Mouse (Mus musculus) MEL (cell line): Measurements from ENCODE around the gene Ston2. TPM values are rescaled to one million over a fixed set of nuclear protein-coding genes. Genes with fewer than 3 reads are reported as not detected.
"Not testable (repeated sequence)": the region's sequence is repeated elsewhere in the genome, so short reads cannot be mapped to it uniquely, and the experiment has no call there.

ENCODE experiments used
- DNase-seq: peaks from one replicate; pipeline ENCODE4 v3.0.0; 2011; ENCODE audit warnings: low read depth, low spot score
- H3K27ac ChIP-seq: 2 replicates; pipeline ENCODE4 v1.5.1; 2012; ENCODE audit warnings: low read depth, mild to moderate bottlenecking, control low read depth, low read length, moderate library complexity; ENCODE audit not compliant: control insufficient read depth
- H3K27me3 ChIP-seq, 2 experiments: fragments of 150-350 bp in 1 of 2; sonication (generic) in 1 of 2; 2 replicates each; pipeline ENCODE4 v1.6.1; 2012; ENCODE audit warnings: low read length in 2 of 2, mild to moderate bottlenecking in 2 of 2, improper control_type of control experiment in 1 of 2, moderate library complexity in 1 of 2; ENCODE audit not compliant: insufficient read depth in 2 of 2, control insufficient read depth in 1 of 2
- H3K36me3 ChIP-seq, 2 experiments: 2 replicates each; pipeline ENCODE4 v1.6.1; 2012 to 2014; ENCODE audit warnings: low read length in 2 of 2, improper control_type of control experiment in 1 of 2, inconsistent platforms in 1 of 2, mild to moderate bottlenecking in 1 of 2; ENCODE audit not compliant: insufficient read depth in 2 of 2, control insufficient read depth in 1 of 2
- H3K4me1 ChIP-seq, 2 experiments: fragments of 150-350 bp in 1 of 2; sonication (generic) in 1 of 2; 2 replicates each; pipeline ENCODE4 v1.6.1; 2012; ENCODE audit warnings: low read length in 2 of 2, improper control_type of control experiment in 1 of 2, mild to moderate bottlenecking in 1 of 2; ENCODE audit not compliant: insufficient read depth in 2 of 2, control insufficient read depth in 1 of 2
- H3K4me3 ChIP-seq, 2 experiments: fragments of 150-350 bp in 1 of 2; sonication (generic) in 1 of 2; 2 replicates each; pipeline ENCODE4 v1.5.1; 2012; ENCODE audit warnings: low read depth in 2 of 2, low read length in 2 of 2, mild to moderate bottlenecking in 2 of 2, moderate library complexity in 2 of 2, control low read depth in 1 of 2, improper control_type of control experiment in 1 of 2; ENCODE audit not compliant: control insufficient read depth in 1 of 2, insufficient read depth in 1 of 2
- H3K79me2 ChIP-seq: 2 replicates; pipeline ENCODE4 v1.6.1; 2012; ENCODE audit warnings: mild to moderate bottlenecking, low read length, moderate library complexity; ENCODE audit not compliant: control insufficient read depth, poor library complexity, insufficient read depth
- H3K9ac ChIP-seq: 2 replicates; pipeline ENCODE4 v1.6.1; 2012; ENCODE audit warnings: low read depth, mild to moderate bottlenecking, control low read depth, low read length, moderate library complexity; ENCODE audit not compliant: control insufficient read depth, poor library complexity, severe bottlenecking
- H3K9me3 ChIP-seq: fragments of 150-350 bp; sonication (generic); replicated peaks from 2 replicates; pipeline ENCODE4 v1.6.1; 2012; ENCODE audit warnings: mild to moderate bottlenecking, low read length, improper control_type of control experiment, moderate library complexity; ENCODE audit not compliant: insufficient read depth
- E2F4 ChIP-seq: IDR thresholded peaks from 2 replicates; pipeline ENCODE4 v1.6.1; 2011; ENCODE audit warnings: low read depth, low read length, improper control_type of control experiment, borderline replicate concordance
- ETS1 ChIP-seq: IDR thresholded peaks from 2 replicates; pipeline ENCODE4 v1.6.1; 2012; ENCODE audit warnings: low read depth, mild to moderate bottlenecking, inconsistent platforms, low read length, improper control_type of control experiment, moderate library complexity
- GABPA ChIP-seq: IDR thresholded peaks from 2 replicates; pipeline ENCODE4 v1.6.1; 2012; ENCODE audit warnings: low read depth, mild to moderate bottlenecking, inconsistent platforms, low read length, improper control_type of control experiment, moderate library complexity
- GATA1 ChIP-seq: IDR thresholded peaks from 2 replicates; pipeline ENCODE4 v1.6.1; 2011; ENCODE audit warnings: low read depth, low read length, improper control_type of control experiment
- MAFK ChIP-seq: IDR thresholded peaks from 2 replicates; pipeline ENCODE4 v1.6.1; 2011; ENCODE audit warnings: low read depth, mild to moderate bottlenecking, low read length, improper control_type of control experiment, borderline replicate concordance
- MYC ChIP-seq: IDR thresholded peaks from 2 replicates; pipeline ENCODE4 v1.6.1; 2011; ENCODE audit warnings: low read depth, mild to moderate bottlenecking, low read length, improper control_type of control experiment, moderate library complexity
- POLR2AphosphoS2 ChIP-seq: IDR thresholded peaks from 2 replicates; pipeline ENCODE4 v1.6.1; 2011; ENCODE audit warnings: low read length, improper control_type of control experiment
- POLR2AphosphoS5 ChIP-seq: IDR thresholded peaks from 2 replicates; pipeline ENCODE4 v1.6.1; 2012; ENCODE audit warnings: low read depth, borderline replicate concordance, mild to moderate bottlenecking, inconsistent platforms, low read length, moderate library complexity, mixed read lengths
- RCOR1 ChIP-seq: IDR thresholded peaks from 2 replicates; pipeline ENCODE4 v1.6.1; 2012; ENCODE audit warnings: low read depth, mild to moderate bottlenecking, inconsistent platforms, low read length, improper control_type of control experiment
- SMC3 ChIP-seq: IDR thresholded peaks from 2 replicates; pipeline ENCODE4 v1.6.1; 2011; ENCODE audit warnings: low read depth, low read length, improper control_type of control experiment
- TBP ChIP-seq: IDR thresholded peaks from 2 replicates; pipeline ENCODE4 v1.8.0; 2011; ENCODE audit warnings: low read depth, low read length, improper control_type of control experiment
- TCF12 ChIP-seq: IDR thresholded peaks from 2 replicates; pipeline ENCODE4 v1.6.1; 2014; ENCODE audit warnings: low read depth, mild to moderate bottlenecking, inconsistent platforms, low read length, improper control_type of control experiment, moderate library complexity
- ZKSCAN1 ChIP-seq: IDR thresholded peaks from 2 replicates; pipeline ENCODE4 v1.6.1; 2012; ENCODE audit warnings: low read depth, mild to moderate bottlenecking, inconsistent platforms, low read length, improper control_type of control experiment, moderate library complexity
- ZNF384 ChIP-seq: IDR thresholded peaks from 2 replicates; pipeline ENCODE4 v1.6.1; 2012; ENCODE audit warnings: low read depth, mild to moderate bottlenecking, inconsistent platforms, low read length, improper control_type of control experiment
- polyA plus RNA-seq, 2 experiments: library from polyadenylated mRNA; stranded (reverse) in 1 of 2; unstranded in 1 of 2; fragments of >175 nt in 1 of 2; fragments of >200 nt in 1 of 2; gene quantifications; 2 replicates each; pipeline versions ENCODE4 v1.2.1 to v1.2.4; 2012; ENCODE audit warnings: low replicate concordance in 2 of 2, low read depth in 1 of 2; ENCODE audit not compliant: insufficient read length in 2 of 2, insufficient read depth in 1 of 2, missing spikeins in 1 of 2
- total RNA-seq: library from RNA; depleted of rRNA; stranded (reverse); fragments of 300-350 nt; gene quantifications from 2 replicates; pipeline ENCODE4 v1.2.3, GENCODE M21; 2012

The Ston2 gene
- total and polyA plus RNA-seq, 3 experiments, result not detected

- TF ChIP-seq ZKSCAN1 (no peak), MAFK (no peak)
Observed at GRCm38 (mm10) chr12:91588176-91588669, 200.0 kb downstream of the Ston2 start (continued).

GRCm38 (mm10) chr12:91587491-91588033 lies 200.6 kb downstream of the Ston2 start:
- TF ChIP-seq ZNF384 (peak; percentile 68; the same call in 1 of the 2 replicates), MYC (peak; percentile 28; the same call in 1 of the 2 replicates), POLR2AphosphoS2 (0 out of 2 replicates have a peak, but pooled peaks have one; percentile 1), RCOR1 (0 out of 2 replicates have a peak, but pooled peaks have one; percentile 16), TCF12 (0 out of 2 replicates have a peak, but pooled peaks have one; percentile 18), SMC3 (no peak), ETS1 (0 out of 2 replicates have a peak, but pooled peaks have one; percentile 0), GABPA (no peak), TBP (no peak), E2F4 (no peak), POLR2AphosphoS5 (no peak)
- H3K36me3 ChIP-seq, result peaks cover 17 to 47% of the 10 kb centered on the region in 2 experiments
- no peaks in the 10 kb centered on the region for H3K9me3 ChIP-seq
- H3K4me3 ChIP-seq, result peak overlapping the region; percentile 75 to 90
- H3K27me3 ChIP-seq, result no peaks in the 10 kb centered on the region
- peak overlapping the region; percentile 99 for H3K27ac ChIP-seq
- H3K4me1 ChIP-seq, result peaks cover 11 to 27% of the 10 kb centered on the region in 2 experiments
- peak overlapping the region; percentile 64 for H3K9ac ChIP-seq
- H3K79me2 ChIP-seq, result peaks cover 38% of the 10 kb centered on the region
- peak; percentile 63 for DNase-seq

GRCm38 (mm10) chr12:91587077-91587476 lies 201.1 kb downstream of the Ston2 start:
- peak overlapping the region; percentile 39 for H3K27ac ChIP-seq
- no peaks in the 10 kb centered on the region for H3K27me3 ChIP-seq
- no peak for TF ChIP-seq GATA1
- peak overlapping the region; percentile 12 to 75 for H3K4me3 ChIP-seq
- peaks cover 15 to 31% of the 10 kb centered on the region in 2 experiments for H3K4me1 ChIP-seq
- no peaks in the 10 kb centered on the region for H3K9me3 ChIP-seq
- peaks cover 17 to 51% of the 10 kb centered on the region in 2 experiments for H3K36me3 ChIP-seq
- DNase-seq, result no peak
- H3K9ac ChIP-seq, result peak overlapping the region; percentile 64
- peaks cover 41% of the 10 kb centered on the region for H3K79me2 ChIP-seq

GRCm38 (mm10) chr12:91585815-91586214 lies 202.4 kb downstream of the Ston2 start:
- Histone ChIP-seq H3K36me3 (peaks cover 17 to 55% of the 10 kb centered on the region in 2 experiments), H3K4me1 (peaks cover 23 to 25% of the 10 kb centered on the region in 2 experiments), H3K79me2 (peaks cover 44% of the 10 kb centered on the region)
- H3K9ac ChIP-seq, DNase-seq, H3K27me3 ChIP-seq, H3K9me3 ChIP-seq, H3K4me3 ChIP-seq, H3K27ac ChIP-seq: not testable (repeated sequence)
